Mouse (Mus musculus) liver, embryonic 16.5 days (tissue): ENCODE measurements around the gene Gba. TPM values are rescaled to one million over a fixed set of nuclear protein-coding genes. Genes with fewer than 3 reads are reported as not detected.
"Not testable (repeated sequence)": the region's sequence is repeated elsewhere in the genome, so short reads cannot be mapped to it uniquely, and the experiment has no call there.

Experiments used
- ATAC-seq: fragments of 200-750 bp; cut with Nextera tagmentation; 2 replicates; pipeline ENCODE4 v1.8.0; 2017; ENCODE audit warnings: low read depth, mild to moderate bottlenecking, moderate number of reproducible peaks, moderate library complexity
- H3K27ac ChIP-seq: fragments of 300-500 bp; sonication (generic); 2 replicates; pipeline ENCODE4 v1.5.1; 2014; ENCODE audit warnings: mild to moderate bottlenecking, low read length
- H3K27me3 ChIP-seq: fragments of 300-500 bp; sonication (generic); 2 replicates; pipeline ENCODE4 v1.6.1; 2014; ENCODE audit warnings: low read depth, low read length, mixed read lengths; ENCODE audit not compliant: control insufficient read depth, insufficient read depth
- H3K36me3 ChIP-seq: fragments of 300-500 bp; sonication (generic); 2 replicates; pipeline ENCODE4 v1.6.1; 2014; ENCODE audit warnings: mild to moderate bottlenecking; ENCODE audit not compliant: control insufficient read depth, insufficient read depth
- H3K4me1 ChIP-seq: fragments of 300-500 bp; sonication (generic); 2 replicates; pipeline ENCODE4 v1.6.1; 2014; ENCODE audit warnings: low read depth, low read length, mixed read lengths; ENCODE audit not compliant: control insufficient read depth
- H3K4me2 ChIP-seq: fragments of 300-500 bp; sonication (generic); 2 replicates; pipeline ENCODE4 v1.6.1; 2014; ENCODE audit warnings: low read depth, low read length, mixed read lengths
- H3K4me3 ChIP-seq: fragments of 300-500 bp; sonication (generic); 2 replicates; pipeline ENCODE4 v1.5.1; 2014; ENCODE audit warnings: low read depth, mild to moderate bottlenecking, low read length
- H3K9ac ChIP-seq: fragments of 300-500 bp; sonication (generic); 2 replicates; pipeline ENCODE4 v1.6.1; 2014; ENCODE audit warnings: low read depth, low read length
- H3K9me3 ChIP-seq: fragments of 300-500 bp; sonication (generic); replicated peaks from 2 replicates; pipeline ENCODE4 v1.6.1; 2016; ENCODE audit warnings: low read length; ENCODE audit not compliant: control insufficient read depth
- WGBS: fragments of 180-500 bp; shearing (Covaris S2); extraction: QIAGEN DNeasy Blood & Tissue Kit; methylation state at CpG from one replicate; pipeline ENCODE4 v1.1.7; 2014; ENCODE audit not compliant: insufficient replicate concordance; 5-methylcytosine and 5-hydroxymethylcytosine counted together
- polyA plus RNA-seq: library from polyadenylated mRNA; unstranded; fragments of >200 nt; fragmentation: Nextera tagmentation; extraction: Ambion mirVana; gene quantifications from 2 replicates; pipeline ENCODE4 v1.2.1, GENCODE M21; 2015

Gene Gba
- polyA plus RNA-seq, 1 experiment from 2014 or later = 27.5 TPM

DNA sequence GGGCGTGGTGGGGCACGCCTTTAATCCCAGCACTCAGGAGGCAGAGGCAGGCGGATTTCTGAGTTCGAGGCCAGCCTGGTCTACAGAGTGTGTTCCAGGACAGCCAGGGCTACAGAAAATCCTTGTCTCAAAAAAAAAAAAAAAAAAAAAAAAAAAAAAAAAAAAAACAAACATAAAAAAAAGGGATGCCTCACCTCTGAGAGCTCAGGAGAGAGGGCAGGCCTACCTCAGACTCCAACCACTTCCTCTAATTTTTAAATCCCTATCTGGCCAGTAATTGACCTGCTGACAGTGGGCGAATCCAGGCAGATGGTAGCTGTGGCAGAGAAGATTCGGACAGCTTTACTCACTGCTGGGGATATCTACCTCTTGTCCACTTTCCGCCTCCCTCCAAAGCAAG, 13.7 kb downstream of the Gba start:
- H3K4me2 ChIP-seq, ATAC-seq, H3K36me3 ChIP-seq, H3K27me3 ChIP-seq, H3K9me3 ChIP-seq, H3K9ac ChIP-seq, H3K27ac ChIP-seq, H3K4me3 ChIP-seq: not testable (repeated sequence)
- 56% methylated on average over 7 of the region's 7 CpGs for WGBS
- H3K4me1 ChIP-seq = peaks cover 21% of the 10 kb centered on the region

DNA sequence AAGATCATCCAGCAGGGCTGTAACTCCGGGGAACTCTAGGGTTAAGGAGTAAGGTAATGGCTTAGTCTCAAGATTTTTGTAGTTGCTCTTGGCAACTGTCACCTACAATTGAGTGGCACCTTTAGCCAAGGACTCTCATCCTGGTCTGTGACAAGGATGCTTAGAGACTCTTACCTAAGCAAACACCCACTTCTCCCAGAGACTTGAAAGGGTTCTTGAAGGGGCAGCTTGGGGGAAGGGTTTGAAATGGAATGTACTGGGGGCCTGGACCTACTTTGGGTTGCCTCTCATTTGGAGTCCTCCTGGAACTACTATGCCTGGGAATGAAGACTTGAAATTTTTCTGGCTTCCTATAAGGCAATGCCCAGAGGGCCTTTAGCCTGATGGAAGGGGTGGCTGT, 15.5 kb downstream of the Gba start:
- H3K36me3 ChIP-seq = no peaks in the 10 kb centered on the region
- H3K27me3 ChIP-seq = peaks cover 7% of the 10 kb centered on the region; the same call in 1 of the 2 replicates
- WGBS = 65% methylated on average over 1 of the region's 1 CpGs
- no peak overlapping the region for H3K4me3 ChIP-seq
- H3K9me3 ChIP-seq = no peaks in the 10 kb centered on the region
- H3K27ac ChIP-seq = no peak overlapping the region
- no peak overlapping the region for H3K4me2 ChIP-seq
- no peak overlapping the region for H3K9ac ChIP-seq
- peaks cover 16% of the 10 kb centered on the region for H3K4me1 ChIP-seq
- no peak for ATAC-seq

DNA sequence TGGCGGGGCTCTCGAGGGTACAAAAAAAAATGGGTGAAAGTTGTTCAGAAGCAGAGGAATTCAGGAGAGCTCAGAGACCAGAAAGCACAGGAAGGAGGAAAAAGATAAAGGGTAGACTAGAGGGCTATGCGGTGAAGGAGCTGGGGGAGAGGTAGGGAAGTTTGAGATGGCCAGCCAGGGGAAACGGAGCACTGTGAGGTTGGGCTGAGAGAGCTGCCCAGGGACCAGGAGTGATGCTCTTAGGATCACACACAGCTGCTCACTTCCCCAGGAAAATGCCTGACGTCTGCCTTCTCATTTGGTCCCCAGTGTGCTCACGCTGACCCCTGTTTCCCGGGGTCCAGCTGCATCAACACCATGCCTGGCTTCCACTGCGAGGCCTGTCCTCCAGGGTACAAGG, 16.8 kb downstream of the Gba start:
- Histone ChIP-seq H3K9me3 (no peaks in the 10 kb centered on the region), H3K27ac (no peak overlapping the region), H3K36me3 (no peaks in the 10 kb centered on the region), H3K4me1 (peaks cover 13% of the 10 kb centered on the region), H3K9ac (no peak overlapping the region), H3K27me3 (peaks cover 7% of the 10 kb centered on the region; the same call in 1 of the 2 replicates), H3K4me3 (no peak overlapping the region), H3K4me2 (no peak overlapping the region)
- WGBS = 29% methylated on average over 8 of the region's 8 CpGs
- no peak for ATAC-seq

DNA sequence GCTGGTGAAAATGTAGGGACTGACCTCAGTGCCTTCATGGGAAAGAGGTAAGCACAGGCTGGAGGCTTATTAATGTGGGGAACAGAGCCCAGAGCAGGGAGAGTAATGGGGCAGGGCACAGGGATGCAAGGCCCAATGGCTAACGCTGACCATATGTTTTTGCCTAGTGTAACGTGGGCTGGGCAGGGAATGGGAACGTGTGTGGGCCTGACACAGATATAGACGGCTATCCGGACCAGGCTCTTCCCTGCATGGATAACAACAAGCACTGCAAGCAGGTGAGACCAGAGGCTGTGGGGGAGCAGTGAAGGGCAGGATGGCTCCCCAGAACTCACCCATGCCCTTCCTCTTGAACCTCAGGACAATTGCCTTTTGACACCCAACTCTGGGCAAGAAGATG, 18.4 kb downstream of the Gba start:
- Histone ChIP-seq H3K36me3 (no peaks in the 10 kb centered on the region), H3K4me2 (no peak overlapping the region), H3K4me3 (no peak overlapping the region), H3K4me1 (no peaks in the 10 kb centered on the region), H3K27me3 (peaks cover 13% of the 10 kb centered on the region), H3K9ac (no peak overlapping the region), H3K27ac (no peak overlapping the region), H3K9me3 (no peaks in the 10 kb centered on the region)
- ATAC-seq = no peak
- 76% methylated on average over 5 of the region's 5 CpGs for WGBS

DNA sequence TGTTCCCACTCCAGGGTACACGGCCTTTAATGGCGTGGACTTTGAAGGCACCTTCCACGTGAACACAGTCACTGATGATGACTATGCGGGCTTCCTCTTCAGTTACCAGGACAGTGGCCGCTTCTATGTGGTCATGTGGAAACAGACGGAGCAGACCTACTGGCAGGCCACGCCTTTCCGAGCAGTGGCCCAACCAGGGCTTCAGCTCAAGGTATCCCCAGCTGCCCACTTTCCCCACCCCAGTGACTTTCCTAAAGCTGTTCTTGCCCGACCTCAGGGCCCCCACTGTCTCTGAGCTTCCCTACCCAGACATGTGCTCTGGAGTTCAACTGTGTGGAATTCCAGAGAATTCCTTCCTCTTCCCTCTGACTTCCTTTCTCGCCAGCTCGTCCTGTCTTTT, 22.1 kb downstream of the Gba start:
- Histone ChIP-seq H3K27me3 (peaks cover 41% of the 10 kb centered on the region), H3K27ac (no peak overlapping the region), H3K9ac (no peak overlapping the region), H3K36me3 (no peaks in the 10 kb centered on the region), H3K4me1 (peaks cover 15% of the 10 kb centered on the region), H3K9me3 (no peaks in the 10 kb centered on the region), H3K4me2 (no peak overlapping the region), H3K4me3 (no peak overlapping the region)
- 71% methylated on average over 11 of the region's 11 CpGs for WGBS
- ATAC-seq = no peak

DNA sequence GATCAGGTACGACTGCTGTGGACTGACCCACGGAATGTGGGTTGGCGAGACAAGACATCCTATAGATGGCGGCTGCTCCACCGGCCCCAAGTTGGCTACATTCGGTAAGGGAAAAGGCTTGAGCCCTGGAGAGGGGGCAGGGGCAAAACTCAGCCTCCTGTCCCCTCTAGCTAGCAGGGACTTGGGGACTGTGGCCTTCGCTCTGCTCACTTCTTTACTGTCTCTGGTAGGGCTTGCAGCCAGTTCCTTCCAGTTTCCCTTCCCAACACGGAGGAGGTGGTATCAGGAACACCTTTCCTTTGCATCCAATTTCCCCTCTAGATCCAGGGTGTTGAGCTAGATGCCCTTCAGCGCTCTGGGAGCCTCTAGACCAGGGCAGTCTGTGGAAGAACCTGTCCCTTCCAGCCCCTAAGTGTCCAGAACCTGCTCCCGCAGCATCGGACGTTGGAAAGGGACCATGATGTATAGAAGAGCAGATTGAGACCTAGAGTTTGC, 22.6 kb downstream of the Gba start:
- H3K4me1 ChIP-seq = peaks cover 15% of the 10 kb centered on the region
- no peak overlapping the region for H3K4me2 ChIP-seq
- no peaks in the 10 kb centered on the region for H3K9me3 ChIP-seq
- WGBS = 50% methylated on average over 12 of the region's 12 CpGs
- no peak overlapping the region for H3K27ac ChIP-seq
- no peak overlapping the region for H3K9ac ChIP-seq
- H3K4me3 ChIP-seq = no peak overlapping the region
- H3K36me3 ChIP-seq = no peaks in the 10 kb centered on the region
- peaks cover 47% of the 10 kb centered on the region for H3K27me3 ChIP-seq
- no peak for ATAC-seq

DNA sequence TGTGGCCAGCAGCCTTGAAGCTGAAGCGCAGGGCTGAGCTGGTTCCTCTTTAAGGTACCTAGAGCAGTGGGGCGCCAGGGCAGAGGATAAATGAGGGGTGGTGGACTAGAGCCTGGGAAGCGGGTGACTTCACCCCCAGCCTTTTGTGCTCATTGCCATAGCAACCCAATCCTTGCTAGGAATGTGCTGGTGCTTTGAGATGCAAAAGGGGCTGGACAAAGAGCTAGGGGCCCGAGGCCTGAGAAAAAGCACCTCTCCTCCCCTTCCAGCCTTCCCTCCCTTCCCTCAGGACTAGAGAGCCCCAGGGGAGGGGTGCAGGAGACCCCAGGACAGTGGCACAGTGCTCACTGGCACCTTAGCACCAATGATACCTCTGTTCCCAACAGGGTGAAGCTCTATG, 23.2 kb downstream of the Gba start:
- Histone ChIP-seq H3K36me3 (no peaks in the 10 kb centered on the region), H3K27ac (no peak overlapping the region), H3K27me3 (peaks cover 51% of the 10 kb centered on the region), H3K4me1 (peaks cover 15% of the 10 kb centered on the region), H3K4me3 (no peak overlapping the region), H3K4me2 (no peak overlapping the region), H3K9ac (no peak overlapping the region), H3K9me3 (no peaks in the 10 kb centered on the region)
- ATAC-seq = no peak
- WGBS = 33% methylated on average over 4 of the region's 4 CpGs

DNA sequence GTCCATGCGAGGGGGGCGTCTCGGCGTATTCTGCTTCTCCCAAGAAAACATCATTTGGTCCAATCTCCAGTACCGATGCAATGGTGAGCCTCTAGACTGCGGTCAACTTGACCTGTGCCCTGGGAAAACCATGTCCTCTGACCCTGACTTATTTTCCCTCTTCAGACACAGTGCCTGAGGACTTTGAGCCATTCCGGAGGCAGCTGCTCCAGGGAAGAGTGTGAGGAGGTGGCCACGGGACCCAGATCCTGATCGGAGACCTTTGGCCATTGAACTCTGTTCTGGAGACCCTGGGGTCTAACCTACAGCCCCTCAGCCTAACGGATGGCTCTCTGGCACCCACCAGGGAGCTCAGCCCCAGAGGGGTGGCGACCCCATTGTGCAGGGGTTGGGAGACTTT, 23.6 kb downstream of the Gba start:
- Histone ChIP-seq H3K9me3 (no peaks in the 10 kb centered on the region), H3K4me2 (no peak overlapping the region), H3K9ac (no peak overlapping the region), H3K36me3 (no peaks in the 10 kb centered on the region), H3K27me3 (peaks cover 51% of the 10 kb centered on the region), H3K4me3 (no peak overlapping the region), H3K4me1 (peaks cover 15% of the 10 kb centered on the region), H3K27ac (no peak overlapping the region)
- whole genome bisulfite sequencing = 49% methylated on average over 11 of the region's 11 CpGs
- no peak for ATAC-seq

DNA sequence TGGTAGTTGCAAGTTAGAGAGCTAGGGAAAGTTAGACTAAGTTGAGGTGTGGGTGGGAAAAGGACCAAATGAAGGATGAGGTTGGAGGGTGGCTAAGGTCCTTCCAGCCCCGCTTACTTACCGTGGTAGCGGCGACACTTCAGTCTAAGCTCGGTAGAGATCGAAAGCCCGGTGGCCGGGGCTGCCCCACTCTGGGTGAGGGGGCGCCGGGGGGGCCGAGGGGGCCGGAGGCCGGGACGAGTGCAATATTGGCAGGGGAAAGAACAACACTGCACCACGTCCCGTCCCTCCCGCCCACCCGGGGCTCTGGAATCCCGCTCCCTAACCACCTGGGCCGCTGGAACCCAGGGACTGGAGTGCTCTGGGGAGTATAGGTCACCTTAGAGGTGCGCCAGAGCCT, 24.2 kb downstream of the Gba start, which contains the start of gene Mtx1:
Gene Mtx1 (minus strand): TSS at position 189 of the 400 bp plus-strand sequence.
- WGBS = 9% methylated on average over 21 of the region's 21 CpGs
- Histone ChIP-seq H3K36me3 (no peaks in the 10 kb centered on the region), H3K9me3 (no peaks in the 10 kb centered on the region), H3K27me3 (peaks cover 51% of the 10 kb centered on the region), H3K4me1 (peaks cover 15% of the 10 kb centered on the region), H3K9ac (no peak within 1 kb of the TSS), H3K4me3 (peak within 1 kb of the TSS; percentile 15; the same call in 1 of the 2 replicates), H3K4me2 (peak within 1 kb of the TSS; percentile 74), H3K27ac (no peak within 1 kb of the TSS)
- no peak; the same call in 1 of the 2 replicates for ATAC-seq
